Mouse (Mus musculus) CH12.LX (cell line): ENCODE data around the gene Oaz3. TPM values are rescaled to one million over a fixed set of nuclear protein-coding genes. Genes with fewer than 3 reads are reported as not detected.

ENCODE experiments used
- DNase-seq: peaks from one replicate; pipeline ENCODE4 v3.0.0-alpha.2; 2013; ENCODE audit errors: extremely low read depth
- H3K27ac ChIP-seq: 2 replicates; pipeline ENCODE4 v1.5.1; 2012; ENCODE audit warnings: low read depth, mild to moderate bottlenecking, control low read depth, moderate library complexity; ENCODE audit not compliant: insufficient read depth
- H3K27me3 ChIP-seq: replicated peaks from 2 replicates; pipeline ENCODE3; 2012; ENCODE audit warnings: inconsistent platforms
- H3K36me3 ChIP-seq, 2 experiments: replicated peaks in 1 of 2; 2 replicates each; pipeline versions ENCODE3 to v1.6.1; 2012; ENCODE audit warnings: inconsistent platforms in 1 of 2, low read length in 1 of 2, mild to moderate bottlenecking in 1 of 2, mixed read lengths in 1 of 2, moderate library complexity in 1 of 2; ENCODE audit not compliant: control insufficient read depth in 1 of 2, insufficient read depth in 1 of 2
- H3K4me1 ChIP-seq, 2 experiments: 2 replicates each; pipeline ENCODE4 v1.6.1; 2012; ENCODE audit warnings: inconsistent platforms in 1 of 2, moderate library complexity in 1 of 2; ENCODE audit not compliant: insufficient read depth in 2 of 2, control insufficient read depth in 1 of 2
- H3K4me2 ChIP-seq: 2 replicates; pipeline ENCODE4 v1.6.1; 2012; ENCODE audit warnings: low read depth, mild to moderate bottlenecking, control low read depth; ENCODE audit not compliant: poor library complexity, insufficient read depth, severe bottlenecking
- H3K4me3 ChIP-seq, 3 experiments: fragments of 150-350 bp in 1 of 3; sonication (generic) in 1 of 3; replicated peaks in 1 of 3; 2 replicates each; pipeline versions ENCODE3 to v1.5.1; 2011 to 2012; ENCODE audit warnings: low read depth in 2 of 3, low read length in 2 of 3, mild to moderate bottlenecking in 2 of 3, moderate library complexity in 2 of 3, control low read depth in 1 of 3, improper control_type of control experiment in 1 of 3, inconsistent platforms in 1 of 3, mixed read lengths in 1 of 3; ENCODE audit not compliant: poor library complexity in 1 of 3
- H3K79me2 ChIP-seq: replicated peaks from 2 replicates; pipeline ENCODE4 v1.6.1; 2012; ENCODE audit warnings: mild to moderate bottlenecking, moderate library complexity; ENCODE audit not compliant: control insufficient read depth, poor library complexity, insufficient read depth, severe bottlenecking; ENCODE audit errors: extremely low read depth
- H3K9ac ChIP-seq: 2 replicates; pipeline ENCODE4 v1.6.1; 2012; ENCODE audit warnings: low read depth, mild to moderate bottlenecking, control low read depth, moderate library complexity; ENCODE audit not compliant: insufficient read depth
- H3K9me3 ChIP-seq: replicated peaks from 2 replicates; pipeline ENCODE3; 2012; ENCODE audit warnings: low read length, inconsistent platforms, mixed read lengths
- BHLHE40 ChIP-seq: IDR thresholded peaks from 2 replicates; pipeline ENCODE4 v1.6.1; 2011; ENCODE audit warnings: mild to moderate bottlenecking, low read depth, low read length, improper control_type of control experiment
- CHD1 ChIP-seq: IDR thresholded peaks from 2 replicates; pipeline ENCODE4 v1.6.1; 2012; ENCODE audit warnings: low read depth, low read length, improper control_type of control experiment, inconsistent platforms
- CHD2 ChIP-seq: IDR thresholded peaks from 2 replicates; pipeline ENCODE4 v1.6.1; 2011; ENCODE audit warnings: low read length, improper control_type of control experiment
- CTCF ChIP-seq, 2 experiments: IDR thresholded peaks in 1 of 2; conservative IDR thresholded peaks in 1 of 2; 2 replicates each; pipeline ENCODE4 v1.5.1; 2011 to 2012; ENCODE audit warnings: low read depth in 2 of 2, low read length in 2 of 2, improper control_type of control experiment in 1 of 2, inconsistent platforms in 1 of 2, mild to moderate bottlenecking in 1 of 2, moderate library complexity in 1 of 2
- E2F4 ChIP-seq: IDR thresholded peaks from 2 replicates; pipeline ENCODE4 v1.6.1; 2011; ENCODE audit warnings: low read depth, low read length, improper control_type of control experiment; ENCODE audit not compliant: insufficient replicate concordance
- ELF1 ChIP-seq: IDR thresholded peaks from 2 replicates; pipeline ENCODE4 v1.6.1; 2014; ENCODE audit warnings: low read depth, mild to moderate bottlenecking, inconsistent platforms, low read length, improper control_type of control experiment
- EP300 ChIP-seq: IDR thresholded peaks from 2 replicates; pipeline ENCODE4 v1.6.1; 2011; ENCODE audit warnings: low read length, improper control_type of control experiment
- ETS1 ChIP-seq: conservative IDR thresholded peaks from 2 replicates; pipeline ENCODE4 v1.6.1; 2012; ENCODE audit warnings: low read depth, mild to moderate bottlenecking, inconsistent platforms, low read length, improper control_type of control experiment, moderate library complexity
- GABPA ChIP-seq: IDR thresholded peaks from 2 replicates; pipeline ENCODE4 v1.6.1; 2012; ENCODE audit warnings: low read depth, low read length, improper control_type of control experiment, inconsistent platforms; ENCODE audit not compliant: insufficient replicate concordance
- JUN ChIP-seq: IDR thresholded peaks from 2 replicates; pipeline ENCODE4 v1.6.1; 2011; ENCODE audit warnings: low read depth, mild to moderate bottlenecking, low read length, improper control_type of control experiment, moderate library complexity; ENCODE audit not compliant: insufficient read depth
- JUND ChIP-seq: conservative IDR thresholded peaks from 2 replicates; pipeline ENCODE4 v1.6.1; 2011; ENCODE audit warnings: low read depth, low read length, improper control_type of control experiment
- MAX ChIP-seq: IDR thresholded peaks from 2 replicates; pipeline ENCODE4 v1.6.1; 2011; ENCODE audit warnings: low read length, improper control_type of control experiment
- MXI1 ChIP-seq: IDR thresholded peaks from 2 replicates; pipeline ENCODE4 v1.6.1; 2011; ENCODE audit warnings: mild to moderate bottlenecking, low read depth, low read length, improper control_type of control experiment
- MYC ChIP-seq: IDR thresholded peaks from 2 replicates; pipeline ENCODE4 v1.6.1; 2011; ENCODE audit warnings: low read depth, mild to moderate bottlenecking, improper control_type of control experiment, low read length
- NELFE ChIP-seq: IDR thresholded peaks from 2 replicates; pipeline ENCODE4 v1.6.1; 2011; ENCODE audit warnings: low read depth, low read length, improper control_type of control experiment
- RAD21 ChIP-seq: IDR thresholded peaks from 2 replicates; pipeline ENCODE4 v1.6.1; 2011; ENCODE audit warnings: low read depth, mild to moderate bottlenecking, low read length, improper control_type of control experiment, moderate library complexity
- RCOR1 ChIP-seq: conservative IDR thresholded peaks from 2 replicates; pipeline ENCODE4 v1.6.1; 2012; ENCODE audit warnings: low read depth, mild to moderate bottlenecking, inconsistent platforms, low read length, improper control_type of control experiment
- SIN3A ChIP-seq: IDR thresholded peaks from 2 replicates; pipeline ENCODE4 v1.6.1; 2012; ENCODE audit warnings: low read length, improper control_type of control experiment, inconsistent platforms
- SMC3 ChIP-seq: IDR thresholded peaks from 2 replicates; pipeline ENCODE4 v1.6.1; 2011; ENCODE audit warnings: low read depth, low read length, improper control_type of control experiment
- TCF12 ChIP-seq: IDR thresholded peaks from 2 replicates; pipeline ENCODE4 v1.6.1; 2014; ENCODE audit warnings: low read depth, mild to moderate bottlenecking, inconsistent platforms, low read length, improper control_type of control experiment
- UBTF ChIP-seq: IDR thresholded peaks from 2 replicates; pipeline ENCODE4 v1.6.1; 2012; ENCODE audit warnings: low read depth, mild to moderate bottlenecking, inconsistent platforms, low read length, improper control_type of control experiment, moderate library complexity
- ZC3H11A ChIP-seq: IDR thresholded peaks from 2 replicates; pipeline ENCODE4 v1.6.1; 2012; ENCODE audit warnings: low read depth, mild to moderate bottlenecking, inconsistent platforms, low read length, improper control_type of control experiment
- ZKSCAN1 ChIP-seq: IDR thresholded peaks from 2 replicates; pipeline ENCODE4 v1.6.1; 2012; ENCODE audit warnings: low read depth, inconsistent platforms, low read length, improper control_type of control experiment, borderline replicate concordance
- ZNF384 ChIP-seq: IDR thresholded peaks from 2 replicates; pipeline ENCODE4 v1.6.1; 2012; ENCODE audit warnings: low read depth, low read length, improper control_type of control experiment, inconsistent platforms
- dilution Hi-C: fragments of 300-500 bp; cut with MboI; formaldehyde crosslinking; loops from 2 replicates; pipeline ENCODE4 v1.14.3; 2020; ENCODE audit warnings: low sequenced_read_pairs; ENCODE audit not compliant: extremely low pct_unique_long_range_greater_than_20kb, extremely low pct_ligation_motif_present
- in situ Hi-C: fragments of 300-500 bp; cut with MboI; formaldehyde crosslinking; loops from 3 replicates; pipeline ENCODE4 v1.14.3; 2019; ENCODE audit warnings: low sequenced_read_pairs, low pct_ligation_motif_present, low pct_unique_long_range_greater_than_20kb, mixed read lengths
- polyA plus RNA-seq: library from polyadenylated mRNA; unstranded; fragments of >175 nt; gene quantifications from 2 replicates; pipeline ENCODE4 v1.2.1, GENCODE M21; 2012; ENCODE audit warnings: low read depth; ENCODE audit not compliant: insufficient read length
- total RNA-seq, 2 experiments: library from RNA; depleted of rRNA; stranded (reverse); fragments of 300-350 nt in 1 of 2; fragments of >200 nt in 1 of 2; gene quantifications; 2 replicates each; pipeline ENCODE4 v1.2.3; 2012 to 2014

Gene Oaz3
- total and polyA plus RNA-seq, 3 experiments = 0.51 to 0.71 TPM; not detected in 1

- peaks cover 6 to 14% of the 10 kb centered on the region in 2 experiments; a peak in 3 of 4 replicates for H3K4me1 ChIP-seq
- DNase-seq = peak; percentile 47
- dilution Hi-C loops = no loop called here
Observed at GRCm38 (mm10) chr3:94441182-94441581, 2.5 kb downstream of the Oaz3 start.

GRCm38 (mm10) chr3:94436420-94436819 is 7.3 kb downstream of the Oaz3 start:
- dilution Hi-C loops = no loop called here
- Histone ChIP-seq H3K4me3 (no peak overlapping the region), H3K4me1 (0 out of 4 replicates have a peak, but pooled peaks cover 0 to 3% of the 10 kb centered on the region in 2 experiments), H3K27me3 (peaks cover 1% of the 10 kb centered on the region), H3K4me2 (no peak overlapping the region), H3K79me2 (no peaks in the 10 kb centered on the region), H3K9me3 (no peaks in the 10 kb centered on the region), H3K36me3 (no peaks in the 10 kb centered on the region), H3K9ac (no peak overlapping the region), H3K27ac (no peak overlapping the region)
- in situ Hi-C loops = no loop called here
- DNase-seq = no peak
- TF ChIP-seq E2F4 (no peak), CHD1 (no peak)

More at GRCm38 (mm10) chr3:94441182-94441581, 2.5 kb downstream of the Oaz3 start:
- Histone ChIP-seq H3K27me3 (peaks cover 1% of the 10 kb centered on the region), H3K36me3 (peaks cover 11 to 20% of the 10 kb centered on the region in 2 experiments)
- TF ChIP-seq CTCF (conservative IDR thresholded peaks at IDR 0.05 in 1 of 2, IDR thresholded peaks at IDR 0.05 in 1 of 2; ENCODE audit: low read depth in 2 of 2, low read length in 2 of 2) (peak; percentile 49 to 60), ELF1 (no peak), BHLHE40 (no peak), SMC3 (peak; percentile 34), SIN3A (no peak), ZC3H11A (no peak), ETS1 (no peak), RCOR1 (no peak), GABPA (no peak), ZKSCAN1 (no peak), MAX (no peak), JUN (no peak), UBTF (no peak), JUND (no peak), NELFE (no peak), MYC (no peak), ZNF384 (no peak), CHD2 (no peak), RAD21 (peak; percentile 20), EP300 (no peak), TCF12 (no peak), MXI1 (no peak)
- TF ChIP-seq, all 38 proteins: peak for 3
- Histone ChIP-seq H3K79me2 (peaks cover 15% of the 10 kb centered on the region), H3K4me3 (no peak overlapping the region), H3K9ac (no peak overlapping the region), H3K27ac (no peak overlapping the region), H3K4me2 (no peak overlapping the region), H3K9me3 (no peaks in the 10 kb centered on the region)
- in situ Hi-C loops = no loop called here
